ENCODE assay signal across 9 mouse cellular contexts in genomic region chr10:20123401-20123800, GRCm38 (mm10). TPM values are rescaled to one million over a fixed set of nuclear protein-coding genes. Genes with fewer than 3 reads are reported as not detected.
A peak's percentile ranks its signal among the peaks of the same experiment; 100 is the strongest.
DNase-seq lines count a peak whose midpoint lies in the region; ATAC-seq and TF ChIP-seq lines count a peak whose summit lies in the region.
"Had no signal": no experiment of that assay in that cellular context is flagged by ENCODE, and none has a peak within 500 bp of the region (broad histone marks: within the 10 kb centered on the region; RNA-seq: fewer than 3 reads in every experiment).

No protein-coding gene starts in this region.

- H3K4me2 ChIP-seq in hindbrain, postnatal 0 days (ENCODE audit: low read depth, low read length): no peak overlapping the region
- no peak overlapping the region for H3K4me2 ChIP-seq in midbrain, embryonic 13.5 days (replicated peaks)

- H3K27me3 ChIP-seq in hindbrain, postnatal 0 days (ENCODE audit: insufficient read depth, low read length): no peaks in the 10 kb centered on the region
- H3K27me3 ChIP-seq in midbrain, embryonic 13.5 days: no peaks in the 10 kb centered on the region
- H3K27me3 ChIP-seq: CH12.LX had no signal

- peak; percentile 25 for DNase-seq in embryo, embryonic 11 days
- DNase-seq in embryo, embryonic 10 days (ENCODE audit: low spot score): no peak
- peak; percentile 47 for DNase-seq in right cerebral cortex, adult 18-20 months
- DNase-seq in right cerebral cortex, postnatal 36 days (ENCODE audit: low spot score in 2 of 2): no peak
- peak; percentile 31 for DNase-seq in hindbrain, postnatal 0 days (ENCODE audit: low spot score)
- no peak for DNase-seq in layer of hippocampus, postnatal 25 days (ENCODE audit: extremely low spot score in 1 of 2, low spot score in 1 of 2)

- no peaks in the 10 kb centered on the region for H3K4me1 ChIP-seq in hindbrain, postnatal 0 days (ENCODE audit: insufficient read depth, low read length)
- no peaks in the 10 kb centered on the region for H3K4me1 ChIP-seq in midbrain, embryonic 13.5 days (replicated peaks)

- no peak overlapping the region for H3K27ac ChIP-seq in hindbrain, postnatal 0 days
- H3K27ac ChIP-seq in midbrain, embryonic 13.5 days: no peak overlapping the region

- no peaks in the 10 kb centered on the region for H3K9me3 ChIP-seq in hindbrain, postnatal 0 days (ENCODE audit: low read length)
- H3K9me3 ChIP-seq in midbrain, embryonic 13.5 days: no peaks in the 10 kb centered on the region

- peak; percentile 53; the same call in 1 of the 2 replicates for ATAC-seq in hindbrain, postnatal 0 days
- ATAC-seq in midbrain, embryonic 13.5 days: peak; percentile 53; the same call in 1 of the 2 replicates
- no peak for ATAC-seq in erythroid progenitor cell, adult 5-6 weeks (replicated peaks; ENCODE audit: low FRiP score, poor library complexity, severe bottlenecking)

- no peaks in the 10 kb centered on the region for H3K36me3 ChIP-seq in hindbrain, postnatal 0 days (ENCODE audit: insufficient read depth, low read length)
- H3K36me3 ChIP-seq in midbrain, embryonic 13.5 days: no peaks in the 10 kb centered on the region

- H3K4me3 ChIP-seq in hindbrain, postnatal 0 days (ENCODE audit: low read length): no peak overlapping the region
- H3K4me3 ChIP-seq in midbrain, embryonic 13.5 days (replicated peaks): no peak overlapping the region

- WGBS in hindbrain, postnatal 0 days: 28% methylated on average over 9 of the region's 9 CpGs
- WGBS in midbrain, embryonic 13.5 days: 54% methylated on average over 9 of the region's 9 CpGs

- no peak for TF ChIP-seq CTCF in hindbrain, postnatal 0 days (IDR thresholded peaks at IDR 0.05; ENCODE audit: low read depth)

- no peak overlapping the region for H3K9ac ChIP-seq in hindbrain, postnatal 0 days (replicated peaks; ENCODE audit: low read length)
- no peak overlapping the region for H3K9ac ChIP-seq in midbrain, embryonic 13.5 days (replicated peaks)

RNA-seq across cellular contexts. Expression of gene Map7, which starts 24.9 kb away (rescaled TPM):
- total RNA-seq in hindbrain, postnatal 0 days (2014; rRNA removed): 7.2 and 15.1 TPM in 2 replicates
- 6.2 and 9.4 TPM in 2 replicates for polyA plus RNA-seq in hindbrain, postnatal 0 days (2015; fragmentation: Nextera tagmentation; extraction: Ambion mirVana)
- polyA plus RNA-seq in midbrain, embryonic 13.5 days (2015; fragmentation: Nextera tagmentation; extraction: Ambion mirVana): 5.1 and 5.8 TPM in 2 replicates
- 0.84 and 2.2 TPM in 2 replicates for total RNA-seq in erythroid progenitor cell, adult 5-6 weeks (2015; ENCODE audit: low replicate concordance)
- total RNA-seq in erythroid progenitor cell, adult 5-6 weeks (2017; ENCODE audit: low replicate concordance): 1.0 and 4.8 TPM in 2 replicates
- total RNA-seq in layer of hippocampus, postnatal 25 days (2021): 100 to 1,000 TPM in 1 of 2 experiments, 10 to 100 TPM in 1; 90.6 to 102 TPM

Comparison
In these comparisons a context has a peak if more than half of its experiments do, and no peak if none do; other contexts are left out.
1. DNase-seq: peak in embryo, embryonic 11 days (single experiment), right cerebral cortex, adult 18-20 months (single experiment) and hindbrain, postnatal 0 days (single experiment); none in embryo, embryonic 10 days (single experiment), right cerebral cortex, postnatal 36 days (0 of 2) and layer of hippocampus, postnatal 25 days (0 of 2).